Mouse (Mus musculus) MEL (cell line): ENCODE measurements around the gene Tkt. TPM values are rescaled to one million over a fixed set of nuclear protein-coding genes. Genes with fewer than 3 reads are reported as not detected.

Source experiments
- DNase-seq: peaks from one replicate; pipeline ENCODE4 v3.0.0; 2011; ENCODE audit warnings: low read depth, low spot score
- H3K27ac ChIP-seq: 2 replicates; pipeline ENCODE4 v1.5.1; 2012; ENCODE audit warnings: low read depth, mild to moderate bottlenecking, control low read depth, low read length, moderate library complexity; ENCODE audit not compliant: control insufficient read depth
- H3K27me3 ChIP-seq, 2 experiments: fragments of 150-350 bp in 1 of 2; sonication (generic) in 1 of 2; 2 replicates each; pipeline ENCODE4 v1.6.1; 2012; ENCODE audit warnings: low read length in 2 of 2, mild to moderate bottlenecking in 2 of 2, improper control_type of control experiment in 1 of 2, moderate library complexity in 1 of 2; ENCODE audit not compliant: insufficient read depth in 2 of 2, control insufficient read depth in 1 of 2
- H3K36me3 ChIP-seq, 2 experiments: 2 replicates each; pipeline ENCODE4 v1.6.1; 2012 to 2014; ENCODE audit warnings: low read length in 2 of 2, improper control_type of control experiment in 1 of 2, inconsistent platforms in 1 of 2, mild to moderate bottlenecking in 1 of 2; ENCODE audit not compliant: insufficient read depth in 2 of 2, control insufficient read depth in 1 of 2
- H3K4me1 ChIP-seq, 2 experiments: fragments of 150-350 bp in 1 of 2; sonication (generic) in 1 of 2; 2 replicates each; pipeline ENCODE4 v1.6.1; 2012; ENCODE audit warnings: low read length in 2 of 2, improper control_type of control experiment in 1 of 2, mild to moderate bottlenecking in 1 of 2; ENCODE audit not compliant: insufficient read depth in 2 of 2, control insufficient read depth in 1 of 2
- H3K4me3 ChIP-seq, 2 experiments: fragments of 150-350 bp in 1 of 2; sonication (generic) in 1 of 2; 2 replicates each; pipeline ENCODE4 v1.5.1; 2012; ENCODE audit warnings: low read depth in 2 of 2, low read length in 2 of 2, mild to moderate bottlenecking in 2 of 2, moderate library complexity in 2 of 2, control low read depth in 1 of 2, improper control_type of control experiment in 1 of 2; ENCODE audit not compliant: control insufficient read depth in 1 of 2, insufficient read depth in 1 of 2
- H3K79me2 ChIP-seq: 2 replicates; pipeline ENCODE4 v1.6.1; 2012; ENCODE audit warnings: mild to moderate bottlenecking, low read length, moderate library complexity; ENCODE audit not compliant: control insufficient read depth, poor library complexity, insufficient read depth
- H3K9ac ChIP-seq: 2 replicates; pipeline ENCODE4 v1.6.1; 2012; ENCODE audit warnings: low read depth, mild to moderate bottlenecking, control low read depth, low read length, moderate library complexity; ENCODE audit not compliant: control insufficient read depth, poor library complexity, severe bottlenecking
- H3K9me3 ChIP-seq: fragments of 150-350 bp; sonication (generic); replicated peaks from 2 replicates; pipeline ENCODE4 v1.6.1; 2012; ENCODE audit warnings: mild to moderate bottlenecking, low read length, improper control_type of control experiment, moderate library complexity; ENCODE audit not compliant: insufficient read depth
- CHD1 ChIP-seq: IDR thresholded peaks from 2 replicates; pipeline ENCODE4 v1.6.1; 2012; ENCODE audit warnings: low read depth, mild to moderate bottlenecking, inconsistent platforms, low read length, improper control_type of control experiment
- E2F4 ChIP-seq: IDR thresholded peaks from 2 replicates; pipeline ENCODE4 v1.6.1; 2011; ENCODE audit warnings: low read depth, low read length, improper control_type of control experiment, borderline replicate concordance
- ELF1 ChIP-seq: IDR thresholded peaks from 2 replicates; pipeline ENCODE4 v1.6.1; 2014; ENCODE audit warnings: low read depth, mild to moderate bottlenecking, inconsistent platforms, low read length, improper control_type of control experiment, moderate library complexity
- EP300 ChIP-seq, 2 experiments: IDR thresholded peaks; 2 replicates each; pipeline ENCODE4 v1.6.1; 2011; ENCODE audit warnings: improper control_type of control experiment in 2 of 2, low read length in 2 of 2, low read depth in 1 of 2, mild to moderate bottlenecking in 1 of 2
- ETS1 ChIP-seq: IDR thresholded peaks from 2 replicates; pipeline ENCODE4 v1.6.1; 2012; ENCODE audit warnings: low read depth, mild to moderate bottlenecking, inconsistent platforms, low read length, improper control_type of control experiment, moderate library complexity
- GABPA ChIP-seq: IDR thresholded peaks from 2 replicates; pipeline ENCODE4 v1.6.1; 2012; ENCODE audit warnings: low read depth, mild to moderate bottlenecking, inconsistent platforms, low read length, improper control_type of control experiment, moderate library complexity
- HCFC1 ChIP-seq: IDR thresholded peaks from 2 replicates; pipeline ENCODE4 v1.6.1; 2012; ENCODE audit warnings: low read depth, mild to moderate bottlenecking, inconsistent platforms, low read length, improper control_type of control experiment, moderate library complexity
- JUND ChIP-seq: IDR thresholded peaks from 2 replicates; pipeline ENCODE4 v1.6.1; 2011; ENCODE audit warnings: low read depth, mild to moderate bottlenecking, improper control_type of control experiment, low read length
- MAFK ChIP-seq: IDR thresholded peaks from 2 replicates; pipeline ENCODE4 v1.6.1; 2011; ENCODE audit warnings: low read depth, mild to moderate bottlenecking, low read length, improper control_type of control experiment, borderline replicate concordance
- MAZ ChIP-seq: IDR thresholded peaks from 2 replicates; pipeline ENCODE4 v1.6.1; 2012; ENCODE audit warnings: low read depth, mild to moderate bottlenecking, inconsistent platforms, low read length, improper control_type of control experiment
- MEF2A ChIP-seq: IDR thresholded peaks from 2 replicates; pipeline ENCODE4 v1.6.1; 2014; ENCODE audit warnings: low read depth, mild to moderate bottlenecking, inconsistent platforms, low read length, improper control_type of control experiment; ENCODE audit not compliant: poor library complexity, insufficient replicate concordance, severe bottlenecking; ENCODE audit errors: extremely low read depth
- MYB ChIP-seq: IDR thresholded peaks from 2 replicates; pipeline ENCODE4 v1.6.1; 2011; ENCODE audit warnings: mild to moderate bottlenecking, low read depth, low read length, improper control_type of control experiment
- MYC ChIP-seq: IDR thresholded peaks from 2 replicates; pipeline ENCODE4 v1.6.1; 2011; ENCODE audit warnings: low read depth, mild to moderate bottlenecking, low read length, improper control_type of control experiment, moderate library complexity
- NRF1 ChIP-seq: IDR thresholded peaks from 2 replicates; pipeline ENCODE4 v1.6.1; 2014; ENCODE audit warnings: low read depth, mild to moderate bottlenecking, inconsistent platforms, low read length, improper control_type of control experiment, moderate library complexity; ENCODE audit not compliant: poor library complexity, insufficient read depth, severe bottlenecking
- TAL1 ChIP-seq: IDR thresholded peaks from 2 replicates; pipeline ENCODE4 v1.6.1; 2012; ENCODE audit warnings: mild to moderate bottlenecking, inconsistent platforms, low read length, moderate library complexity, mixed read lengths
- TBP ChIP-seq: IDR thresholded peaks from 2 replicates; pipeline ENCODE4 v1.8.0; 2011; ENCODE audit warnings: low read depth, low read length, improper control_type of control experiment
- TCF12 ChIP-seq: IDR thresholded peaks from 2 replicates; pipeline ENCODE4 v1.6.1; 2014; ENCODE audit warnings: low read depth, mild to moderate bottlenecking, inconsistent platforms, low read length, improper control_type of control experiment, moderate library complexity
- ZKSCAN1 ChIP-seq: IDR thresholded peaks from 2 replicates; pipeline ENCODE4 v1.6.1; 2012; ENCODE audit warnings: low read depth, mild to moderate bottlenecking, inconsistent platforms, low read length, improper control_type of control experiment, moderate library complexity
- ZMIZ1 ChIP-seq: IDR thresholded peaks from 2 replicates; pipeline ENCODE4 v1.6.1; 2012; ENCODE audit warnings: low read depth, mild to moderate bottlenecking, inconsistent platforms, low read length, improper control_type of control experiment, moderate library complexity
- polyA plus RNA-seq, 2 experiments: library from polyadenylated mRNA; stranded (reverse) in 1 of 2; unstranded in 1 of 2; fragments of >175 nt in 1 of 2; fragments of >200 nt in 1 of 2; gene quantifications; 2 replicates each; pipeline versions ENCODE4 v1.2.1 to v1.2.4; 2012; ENCODE audit warnings: low replicate concordance in 2 of 2, low read depth in 1 of 2; ENCODE audit not compliant: insufficient read length in 2 of 2, insufficient read depth in 1 of 2, missing spikeins in 1 of 2
- total RNA-seq: library from RNA; depleted of rRNA; stranded (reverse); fragments of 300-350 nt; gene quantifications from 2 replicates; pipeline ENCODE4 v1.2.3, GENCODE M21; 2012

Gene Tkt
- total and polyA plus RNA-seq, 3 experiments = 115 to 1,273 (median 640) TPM

DNA sequence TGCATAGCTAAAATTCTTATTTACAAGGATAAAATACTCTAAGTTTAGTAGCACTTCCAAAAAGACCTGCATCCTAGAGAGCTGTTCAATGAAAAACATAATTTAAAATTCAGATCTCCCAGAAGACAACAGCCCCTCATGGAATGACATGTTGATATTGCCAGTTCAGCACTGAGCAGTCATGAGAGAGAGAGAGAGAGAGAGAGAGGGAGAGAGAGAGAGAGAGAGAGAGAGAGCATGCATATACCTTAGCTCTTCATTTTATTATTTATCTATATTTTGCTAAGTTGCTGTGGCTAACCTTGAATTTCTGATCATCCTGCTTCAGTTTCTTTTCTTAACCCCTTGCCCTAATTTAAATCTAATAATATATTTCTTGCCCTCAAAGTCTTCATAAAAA lies 14.2 kb downstream of the Tkt start:
- TF ChIP-seq ELF1 (no peak), JUND (peak; percentile 76; the same call in 1 of the 2 replicates), HCFC1 (no peak), NRF1 (no peak)
- H3K9ac ChIP-seq = peak overlapping the region; percentile 18; the same call in 1 of the 2 replicates

DNA sequence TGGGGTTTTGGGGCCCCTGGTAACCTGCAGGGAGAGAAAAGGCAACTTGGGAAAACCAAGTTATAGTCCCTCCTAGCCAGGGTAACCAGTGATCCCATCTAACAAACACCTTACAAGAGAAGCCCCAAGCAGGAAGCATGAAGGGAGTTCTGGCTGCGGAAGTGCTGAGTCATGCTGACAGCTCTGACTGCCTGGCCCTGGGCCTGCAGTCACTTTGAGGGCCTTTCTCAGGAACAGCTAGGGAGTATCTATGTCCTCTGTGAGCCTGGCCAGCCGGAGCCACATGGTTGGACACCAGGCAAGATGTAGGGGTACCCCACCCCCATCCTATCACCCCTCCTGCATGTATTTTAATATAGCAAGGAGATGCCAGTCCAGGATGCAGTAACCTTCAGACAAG lies 16.3 kb downstream of the Tkt start:
- H3K4me1 ChIP-seq = peaks cover 15 to 24% of the 10 kb centered on the region in 2 experiments
- peak; percentile 84 for DNase-seq

More for the DNA sequence above, 14.2 kb downstream of the Tkt start:
- Histone ChIP-seq H3K36me3 (peaks cover 27 to 39% of the 10 kb centered on the region in 2 experiments), H3K27me3 (no peaks in the 10 kb centered on the region), H3K4me1 (peaks cover 15 to 24% of the 10 kb centered on the region in 2 experiments), H3K27ac (peak overlapping the region; percentile 70), H3K4me3 (no peak overlapping the region), H3K79me2 (peaks cover 14% of the 10 kb centered on the region; the same call in 1 of the 2 replicates), H3K9me3 (no peaks in the 10 kb centered on the region)
- no peak for DNase-seq

DNA sequence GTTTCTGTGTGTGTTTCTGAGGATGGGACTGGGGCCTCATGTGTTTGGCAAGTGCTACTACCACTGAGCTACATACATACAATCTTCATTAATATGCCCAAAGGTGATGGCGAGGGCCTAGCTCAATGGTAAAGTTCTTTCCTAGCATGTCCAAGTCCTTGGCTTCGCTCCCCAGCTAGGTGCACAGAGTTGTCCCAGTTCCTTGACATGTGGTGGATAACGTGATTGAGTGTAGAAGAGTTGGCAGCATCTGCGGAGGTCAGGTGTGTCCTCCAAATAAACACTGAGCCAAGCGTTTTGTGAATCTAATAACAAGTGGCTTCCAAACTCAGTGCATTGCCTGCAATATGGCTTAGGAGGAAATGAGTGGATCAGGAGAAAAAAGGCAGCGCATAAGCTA lies 18.2 kb downstream of the Tkt start:
- Histone ChIP-seq H3K9me3 (no peaks in the 10 kb centered on the region), H3K9ac (no peak overlapping the region), H3K27me3 (no peaks in the 10 kb centered on the region), H3K27ac (no peak overlapping the region), H3K4me3 (no peak overlapping the region), H3K4me1 (peaks cover 15 to 17% of the 10 kb centered on the region in 2 experiments), H3K36me3 (peaks cover 26 to 41% of the 10 kb centered on the region in 2 experiments), H3K79me2 (no peaks in the 10 kb centered on the region)
- DNase-seq = no peak
- TF ChIP-seq MYB (no peak), MAZ (no peak), MEF2A (no peak), ELF1 (no peak), TBP (no peak), ZMIZ1 (no peak), NRF1 (no peak)

More for the DNA sequence above, 16.3 kb downstream of the Tkt start:
- H3K9ac ChIP-seq = peak overlapping the region; percentile 10; the same call in 1 of the 2 replicates
- H3K27ac ChIP-seq = peak overlapping the region; percentile 50
- no peak overlapping the region for H3K4me3 ChIP-seq
- TF ChIP-seq ELF1 (0 out of 2 replicates have a peak, but pooled peaks have one; percentile 49), GABPA (peak; percentile 99), TCF12 (0 out of 2 replicates have a peak, but pooled peaks have one; percentile 16), TBP (no peak), MYC (no peak), TAL1 (no peak), ZKSCAN1 (no peak), ETS1 (peak; percentile 40; the same call in 1 of the 2 replicates), MAZ (no peak), CHD1 (no peak), E2F4 (no peak), MAFK (peak; percentile 96), EP300 (IDR thresholded peaks at IDR 0.05; ENCODE audit: low read depth in 1 of 2, low read length in 2 of 2) (peak in 1 of 2 experiments; percentile 46; a peak in 1 of 4 replicates)
- H3K27me3 ChIP-seq = no peaks in the 10 kb centered on the region
- H3K79me2 ChIP-seq = 0 out of 2 replicates have a peak, but pooled peaks cover 2% of the 10 kb centered on the region
- peaks cover 35 to 39% of the 10 kb centered on the region in 2 experiments for H3K36me3 ChIP-seq
- H3K9me3 ChIP-seq = no peaks in the 10 kb centered on the region
